Mouse (Mus musculus) gastrocnemius, adult 2 months (tissue): ENCODE measurements around the gene Tpm3. TPM values are rescaled to one million over a fixed set of nuclear protein-coding genes. Genes with fewer than 3 reads are reported as not detected.
A peak's percentile ranks its signal among the peaks of the same experiment; 100 is the strongest.

Experiments
- DNase-seq: peaks from one replicate; pipeline ENCODE4 v3.0.0; 2022
- H3K27ac ChIP-seq: fragments of 200-600 bp; 2 replicates; pipeline ENCODE4 v1.8.1; 2022; ENCODE audit warnings: mild to moderate bottlenecking
- H3K4me3 ChIP-seq: fragments of 200-600 bp; 2 replicates; pipeline ENCODE4 v1.8.1; 2022; ENCODE audit warnings: mild to moderate bottlenecking, moderate library complexity
- CTCF ChIP-seq: fragments of 200-600 bp; IDR thresholded peaks from 2 replicates; pipeline ENCODE4 v1.8.1; 2022; ENCODE audit warnings: antibody characterized with exemption, mild to moderate bottlenecking, moderate library complexity
- intact Hi-C: fragments of 180-260 bp; cut with DNase I; formaldehyde crosslinking; loops from one replicate; pipeline ENCODE4 v1.15.1; 2025
- total RNA-seq, 2 experiments: library from RNA; stranded (reverse); gene quantifications; 2 replicates each; pipeline ENCODE4 v1.2.3; 2021

Gene Tpm3
- total RNA-seq, 2 experiments from 2014 or later = 428 to 1,099 TPM

GRCm38 (mm10) chr3:90069688-90070087 is 2.8 kb upstream of the Tpm3 start:
- Histone ChIP-seq H3K27ac (no peak overlapping the region; the same call in 1 of the 2 replicates), H3K4me3 (no peak overlapping the region)
- DNase-seq = no peak
- intact Hi-C loops = loop anchor here (10.0 kb wide), 1 partner anchor 295 kb away; the partner anchor contains the start of gene Ube2q1
- TF ChIP-seq CTCF = no peak

GRCm38 (mm10) chr3:90076921-90077716 is 4.7 kb downstream of the Tpm3 start:
- intact Hi-C loops = loop anchor here (1.0 to 10.0 kb wide), 2 partner anchors 124 to 302 kb away; partner anchors contain the start of gene Ube2q1
- Histone ChIP-seq H3K27ac (peak overlapping the region; percentile 9; the same call in 1 of the 2 replicates), H3K4me3 (peak overlapping the region; percentile 33; the same call in 1 of the 2 replicates)
- peak; percentile 88 for TF ChIP-seq CTCF
- DNase-seq = peak; percentile 78

- Histone ChIP-seq H3K4me3 (no peak overlapping the region), H3K27ac (peak overlapping the region; percentile 9; the same call in 1 of the 2 replicates)
- intact Hi-C loops = loop anchor here (10.0 kb wide), 1 partner anchor 303 kb away; the partner anchor contains the start of gene Ube2q1
- DNase-seq = no peak
- TF ChIP-seq CTCF = no peak; the same call in 1 of the 2 replicates
These were observed 5.8 kb downstream of the Tpm3 start for GRCm38 (mm10) chr3:90078224-90078623.

GRCm38 (mm10) chr3:90079133-90079762 is 6.8 kb downstream of the Tpm3 start:
- peak; percentile 94 for DNase-seq
- peak overlapping the region; percentile 89 for H3K4me3 ChIP-seq
- intact Hi-C loops = loop anchor here (10.0 kb wide), 1 partner anchor 304 kb away; the partner anchor contains the start of gene Ube2q1
- TF ChIP-seq CTCF = no peak
- peak overlapping the region; percentile 96 for H3K27ac ChIP-seq

GRCm38 (mm10) chr3:90079763-90080497 is 7.5 kb downstream of the Tpm3 start:
- peak overlapping the region; percentile 89 for H3K4me3 ChIP-seq
- intact Hi-C loops = loop anchor here (10.0 kb wide), 1 partner anchor 305 kb away; the partner anchor contains the start of gene Ube2q1
- TF ChIP-seq CTCF = peak; percentile 18; the same call in 1 of the 2 replicates
- peak; percentile 73 for DNase-seq
- peak overlapping the region; percentile 96 for H3K27ac ChIP-seq

- Histone ChIP-seq H3K27ac (peak overlapping the region; percentile 96), H3K4me3 (peak overlapping the region; percentile 89)
- intact Hi-C loops = no loop called here
- TF ChIP-seq CTCF = no peak
- no peak for DNase-seq
These were observed 8.0 kb downstream of the Tpm3 start for GRCm38 (mm10) chr3:90080498-90080863.

GRCm38 (mm10) chr3:90081365-90082240 is 9.2 kb downstream of the Tpm3 start:
- intact Hi-C loops = no loop called here
- DNase-seq = no peak
- TF ChIP-seq CTCF = no peak
- Histone ChIP-seq H3K27ac (peak overlapping the region; percentile 65), H3K4me3 (peak overlapping the region; percentile 89)

- Histone ChIP-seq H3K27ac (peak overlapping the region; percentile 65), H3K4me3 (peak overlapping the region; percentile 89)
- no peak for DNase-seq
- intact Hi-C loops = no loop called here
- no peak for TF ChIP-seq CTCF
These were observed 10.6 kb downstream of the Tpm3 start for GRCm38 (mm10) chr3:90083034-90083433.

GRCm38 (mm10) chr3:90083698-90084324 is 11.4 kb downstream of the Tpm3 start:
- no peak for DNase-seq
- intact Hi-C loops = no loop called here
- TF ChIP-seq CTCF = no peak
- H3K27ac ChIP-seq = peak overlapping the region; percentile 65
- H3K4me3 ChIP-seq = peak overlapping the region; percentile 89

- Histone ChIP-seq H3K4me3 (peak overlapping the region; percentile 45), H3K27ac (peak overlapping the region; percentile 65)
- peak; percentile 38 for DNase-seq
- intact Hi-C loops = no loop called here
- TF ChIP-seq CTCF = no peak
These were observed 12.3 kb downstream of the Tpm3 start for GRCm38 (mm10) chr3:90084790-90085189.

- TF ChIP-seq CTCF = no peak
- peak; percentile 29 for DNase-seq
- Histone ChIP-seq H3K27ac (peak overlapping the region; percentile 65), H3K4me3 (peak overlapping the region; percentile 45)
- intact Hi-C loops = no loop called here
These were observed 12.8 kb downstream of the Tpm3 start for GRCm38 (mm10) chr3:90085281-90085680.
